Mouse (Mus musculus): ENCODE measurements around the gene Zpld1. TPM values are rescaled to one million over a fixed set of nuclear protein-coding genes. Genes with fewer than 3 reads are reported as not detected.

The Zpld1 gene
- polyA plus RNA-seq, 1 experiment from 2014 or later: 0.19 TPM

DNA sequence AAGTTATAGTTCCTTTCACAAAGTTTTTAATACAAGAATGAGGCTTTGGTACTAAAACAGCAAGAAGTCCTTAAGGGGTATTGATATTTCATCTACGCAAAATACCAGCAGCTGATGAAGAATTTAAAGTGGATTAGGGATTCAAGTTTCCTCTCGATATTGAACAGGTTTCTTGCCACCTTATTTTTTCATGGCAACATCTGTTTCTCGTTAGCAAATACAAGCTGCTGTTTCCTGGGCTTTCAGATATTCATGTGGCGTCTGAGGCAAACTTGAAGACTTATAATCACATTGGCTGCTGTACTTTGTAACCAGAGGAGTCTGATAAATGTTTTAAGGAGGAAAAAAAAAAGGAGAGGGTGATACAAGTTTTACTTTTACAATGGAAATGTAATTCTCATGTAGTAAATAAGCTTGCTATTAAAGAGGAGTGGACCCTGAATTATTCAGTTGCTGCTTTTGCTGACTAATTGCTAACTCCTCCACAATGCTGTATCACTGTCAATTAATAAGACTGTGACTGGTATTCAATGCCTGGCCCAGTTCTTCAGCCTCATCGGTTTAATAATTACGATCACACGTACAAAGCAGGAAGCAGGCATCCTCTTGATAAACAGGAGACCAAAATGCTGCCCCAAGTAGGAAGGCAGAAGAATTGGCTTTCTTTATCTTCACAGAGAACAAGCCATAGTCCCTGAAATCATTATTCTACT lies 36.8 kb downstream of the Zpld1 start:
- no peak overlapping the region for H3K4me3 ChIP-seq (ENCODE audit: low read depth, low read length)
- H3K9ac ChIP-seq (ENCODE audit: low read length): no peak overlapping the region
- WGBS: 50% methylated on average over 7 of the region's 7 CpGs
- DNase-seq (ENCODE audit: low spot score) (no peak), ATAC-seq (replicated peaks; ENCODE audit: low FRiP score) (no peak)
- no peaks in the 10 kb centered on the region for H3K27me3 ChIP-seq (ENCODE audit: control insufficient read depth, insufficient read depth, low read length)
- no peak overlapping the region for H3K4me2 ChIP-seq (ENCODE audit: low read depth, low read length, severe bottlenecking)
- no peaks in the 10 kb centered on the region for H3K36me3 ChIP-seq (ENCODE audit: control insufficient read depth, insufficient read depth, low read length)
- no peaks in the 10 kb centered on the region for H3K4me1 ChIP-seq (replicated peaks; ENCODE audit: control insufficient read depth, insufficient read depth, low read length)
- H3K9me3 ChIP-seq (ENCODE audit: control insufficient read depth, low read length): no peaks in the 10 kb centered on the region
- H3K27ac ChIP-seq (ENCODE audit: low read depth, low read length): no peak overlapping the region

- Histone ChIP-seq H3K36me3 (ENCODE audit: control insufficient read depth, insufficient read depth, low read length) (no peaks in the 10 kb centered on the region), H3K9ac (ENCODE audit: low read length) (no peak overlapping the region), H3K27ac (ENCODE audit: low read depth, low read length) (no peak overlapping the region), H3K4me1 (replicated peaks; ENCODE audit: control insufficient read depth, insufficient read depth, low read length) (no peaks in the 10 kb centered on the region), H3K9me3 (ENCODE audit: control insufficient read depth, low read length) (no peaks in the 10 kb centered on the region), H3K27me3 (ENCODE audit: control insufficient read depth, insufficient read depth, low read length) (no peaks in the 10 kb centered on the region), H3K4me3 (ENCODE audit: low read depth, low read length) (no peak overlapping the region), H3K4me2 (ENCODE audit: low read depth, low read length, severe bottlenecking) (no peak overlapping the region)
- 80% methylated on average over 6 of the region's 6 CpGs for WGBS
- peak; percentile 36; the same call in 1 of the 2 replicates for ATAC-seq (replicated peaks; ENCODE audit: low FRiP score)
- DNase-seq (ENCODE audit: low spot score): no peak
These were observed 38.1 kb downstream of the Zpld1 start for GRCm38 (mm10) chr16:55259719-55260118.

DNA sequence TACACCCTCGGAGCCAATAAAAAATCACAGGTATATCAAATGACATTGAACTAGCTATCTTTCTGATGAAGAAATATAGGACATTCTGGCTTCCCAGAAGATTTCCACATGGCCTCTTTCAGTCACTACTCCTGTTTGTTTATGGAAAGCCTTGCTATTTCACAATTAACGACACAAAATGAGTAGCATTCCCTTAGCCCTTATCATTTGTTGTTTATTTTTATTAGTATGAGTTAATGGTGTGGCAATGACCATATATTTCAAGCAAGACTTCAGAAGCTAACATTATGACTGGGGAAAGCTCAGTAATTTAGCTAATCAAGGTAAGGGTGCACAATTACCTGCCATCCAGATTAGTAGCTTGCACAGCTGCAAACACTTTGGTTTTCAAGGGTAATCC lies 56.8 kb downstream of the Zpld1 start:
- WGBS: 81% methylated on average over 2 of the region's 2 CpGs
- Histone ChIP-seq H3K4me1 (replicated peaks; ENCODE audit: control insufficient read depth, insufficient read depth, low read length) (no peaks in the 10 kb centered on the region), H3K4me2 (ENCODE audit: low read depth, low read length, severe bottlenecking) (no peak overlapping the region), H3K9ac (ENCODE audit: low read length) (no peak overlapping the region), H3K27ac (ENCODE audit: low read depth, low read length) (no peak overlapping the region), H3K27me3 (ENCODE audit: control insufficient read depth, insufficient read depth, low read length) (no peaks in the 10 kb centered on the region), H3K36me3 (ENCODE audit: control insufficient read depth, insufficient read depth, low read length) (no peaks in the 10 kb centered on the region), H3K9me3 (ENCODE audit: control insufficient read depth, low read length) (no peaks in the 10 kb centered on the region), H3K4me3 (ENCODE audit: low read depth, low read length) (no peak overlapping the region)
- ATAC-seq (replicated peaks; ENCODE audit: low FRiP score) (no peak), DNase-seq (ENCODE audit: low spot score) (no peak)

- Histone ChIP-seq H3K9me3 (ENCODE audit: control insufficient read depth, low read length) (no peaks in the 10 kb centered on the region), H3K36me3 (ENCODE audit: control insufficient read depth, insufficient read depth, low read length) (no peaks in the 10 kb centered on the region), H3K4me2 (ENCODE audit: low read depth, low read length, severe bottlenecking) (no peak overlapping the region), H3K27ac (ENCODE audit: low read depth, low read length) (no peak overlapping the region), H3K9ac (ENCODE audit: low read length) (no peak overlapping the region), H3K4me1 (replicated peaks; ENCODE audit: control insufficient read depth, insufficient read depth, low read length) (no peaks in the 10 kb centered on the region), H3K4me3 (ENCODE audit: low read depth, low read length) (no peak overlapping the region), H3K27me3 (ENCODE audit: control insufficient read depth, insufficient read depth, low read length) (no peaks in the 10 kb centered on the region)
- WGBS: 100% methylated on average over 1 of the region's 1 CpGs
- DNase-seq (ENCODE audit: low spot score): no peak
- no peak for ATAC-seq (replicated peaks; ENCODE audit: low FRiP score)
These were observed 68.7 kb downstream of the Zpld1 start for GRCm38 (mm10) chr16:55228995-55229622.

DNA sequence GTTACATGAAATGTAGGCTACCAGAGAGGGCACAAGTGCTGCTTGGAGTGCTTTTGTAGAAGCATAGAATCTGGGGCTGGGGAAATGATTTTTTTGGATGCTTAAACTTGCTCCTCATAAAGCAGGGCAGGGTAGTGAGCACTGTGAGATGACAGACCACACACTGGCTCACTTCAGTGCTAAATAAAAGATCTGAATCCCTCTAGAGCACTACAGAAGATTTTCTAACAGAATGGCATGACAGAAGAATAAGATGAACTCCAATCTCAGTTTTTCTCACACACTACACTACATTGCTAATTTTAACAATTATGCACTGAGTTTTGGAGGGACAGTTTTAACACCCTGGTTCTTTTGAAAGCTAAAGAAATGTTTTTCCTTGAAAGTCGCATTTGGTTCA lies 93.8 kb downstream of the Zpld1 start:
- Histone ChIP-seq H3K9me3 (ENCODE audit: control insufficient read depth, low read length) (no peaks in the 10 kb centered on the region), H3K36me3 (ENCODE audit: control insufficient read depth, insufficient read depth, low read length) (no peaks in the 10 kb centered on the region), H3K4me1 (replicated peaks; ENCODE audit: control insufficient read depth, insufficient read depth, low read length) (no peaks in the 10 kb centered on the region), H3K27ac (ENCODE audit: low read depth, low read length) (no peak overlapping the region), H3K4me3 (ENCODE audit: low read depth, low read length) (no peak overlapping the region), H3K27me3 (ENCODE audit: control insufficient read depth, insufficient read depth, low read length) (no peaks in the 10 kb centered on the region), H3K4me2 (ENCODE audit: low read depth, low read length, severe bottlenecking) (no peak overlapping the region), H3K9ac (ENCODE audit: low read length) (no peak overlapping the region)
- DNase-seq (ENCODE audit: low spot score) (no peak), ATAC-seq (replicated peaks; ENCODE audit: low FRiP score) (no peak)
- WGBS: 89% methylated on average over 1 of the region's 1 CpGs

- 0 out of 2 replicates have a peak, but pooled peaks have one; percentile 27 for ATAC-seq (replicated peaks; ENCODE audit: low FRiP score)
- H3K36me3 ChIP-seq (ENCODE audit: control insufficient read depth, insufficient read depth, low read length): no peaks in the 10 kb centered on the region
- WGBS: 49% methylated on average over 2 of the region's 2 CpGs
These were observed 107.4 kb downstream of the Zpld1 start for GRCm38 (mm10) chr16:55190397-55190796.

GRCm38 (mm10) chr16:55185370-55185769 lies 112.4 kb downstream of the Zpld1 start:
- DNase-seq (ENCODE audit: low spot score): no peak
- no peak for ATAC-seq (replicated peaks; ENCODE audit: low FRiP score)
- 93% methylated on average over 1 of the region's 1 CpGs for WGBS
- no peak overlapping the region for H3K4me2 ChIP-seq (ENCODE audit: low read depth, low read length, severe bottlenecking)
- no peaks in the 10 kb centered on the region for H3K9me3 ChIP-seq (ENCODE audit: control insufficient read depth, low read length)
- H3K9ac ChIP-seq (ENCODE audit: low read length): no peak overlapping the region
- no peaks in the 10 kb centered on the region for H3K36me3 ChIP-seq (ENCODE audit: control insufficient read depth, insufficient read depth, low read length)
- H3K4me1 ChIP-seq (replicated peaks; ENCODE audit: control insufficient read depth, insufficient read depth, low read length): no peaks in the 10 kb centered on the region
- no peak overlapping the region for H3K4me3 ChIP-seq (ENCODE audit: low read depth, low read length)
- no peaks in the 10 kb centered on the region for H3K27me3 ChIP-seq (ENCODE audit: control insufficient read depth, insufficient read depth, low read length)
- H3K27ac ChIP-seq (ENCODE audit: low read depth, low read length): no peak overlapping the region

More at GRCm38 (mm10) chr16:55190397-55190796, 107.4 kb downstream of the Zpld1 start:
- Histone ChIP-seq H3K27ac (ENCODE audit: low read depth, low read length) (no peak overlapping the region), H3K9me3 (ENCODE audit: control insufficient read depth, low read length) (no peaks in the 10 kb centered on the region), H3K27me3 (ENCODE audit: control insufficient read depth, insufficient read depth, low read length) (no peaks in the 10 kb centered on the region), H3K4me3 (ENCODE audit: low read depth, low read length) (no peak overlapping the region), H3K4me1 (replicated peaks; ENCODE audit: control insufficient read depth, insufficient read depth, low read length) (no peaks in the 10 kb centered on the region), H3K4me2 (ENCODE audit: low read depth, low read length, severe bottlenecking) (no peak overlapping the region), H3K9ac (ENCODE audit: low read length) (no peak overlapping the region)
- no peak for DNase-seq (ENCODE audit: low spot score)

Measured in forebrain, embryonic 11.5 days (tissue).